Mouse (Mus musculus) ES-E14 (cell line): Measurements from ENCODE around the gene Dock2.

Experiments used
- CHD2 ChIP-seq: IDR thresholded peaks from 2 replicates; pipeline ENCODE4 v1.6.1; 2014; ENCODE audit warnings: mild to moderate bottlenecking, low read depth, low read length, inconsistent platforms
- HCFC1 ChIP-seq: IDR thresholded peaks from 2 replicates; pipeline ENCODE4 v1.6.1; 2012; ENCODE audit warnings: low read length, inconsistent platforms, borderline replicate concordance; ENCODE audit not compliant: insufficient read depth
- MAFK ChIP-seq: IDR thresholded peaks from 2 replicates; pipeline ENCODE4 v1.6.1; 2014; ENCODE audit warnings: mild to moderate bottlenecking, low read depth, low read length, inconsistent platforms; ENCODE audit not compliant: insufficient read depth
- ZC3H11A ChIP-seq: IDR thresholded peaks from 2 replicates; pipeline ENCODE4 v1.6.1; 2012; ENCODE audit warnings: low read depth, mild to moderate bottlenecking, inconsistent platforms, low read length, borderline replicate concordance
- ZNF384 ChIP-seq: IDR thresholded peaks from 2 replicates; pipeline ENCODE4 v1.6.1; 2012; ENCODE audit warnings: low read depth, low read length, inconsistent platforms

GRCm38 (mm10) chr11:34389261-34390116 lies 394.2 kb downstream of the Dock2 start:
- TF ChIP-seq HCFC1 (no peak), MAFK (no peak), ZNF384 (no peak), ZC3H11A (no peak), CHD2 (no peak)
